11 mouse cellular contexts compared by ENCODE assay signal in genomic region chr17:84585104-84585503, GRCm38 (mm10). TPM values are rescaled to one million over a fixed set of nuclear protein-coding genes. Genes with fewer than 3 reads are reported as not detected.
DNase-seq lines count a peak whose midpoint lies in the region; ATAC-seq and TF ChIP-seq lines count a peak whose summit lies in the region.
"Had no signal": no experiment of that assay in that cellular context is flagged by ENCODE, and none has a peak within 500 bp of the region (broad histone marks: within the 10 kb centered on the region; RNA-seq: fewer than 3 reads in every experiment).

No protein-coding gene starts in this region.

- intact Hi-C loops in left cerebral cortex, postnatal 36 days (cut with DNase I) = no loop called here

- peak; percentile 49 for DNase-seq in intestine, embryonic 14.5 days (ENCODE audit: low spot score)
- DNase-seq in NIH3T3 (ENCODE audit: low read depth) = peak; percentile 84
- DNase-seq in gastrocnemius, postnatal 25 days = peak; percentile 64
- DNase-seq in left cerebral cortex, postnatal 36 days (ENCODE audit: low spot score in 2 of 2) = peak; percentile 66 to 77
- DNase-seq in spleen, postnatal 36 days (ENCODE audit: low spot score in 2 of 2) = no peak
- no peak for DNase-seq in lung, adult 2 months
- no peak for DNase-seq in midbrain, embryonic 10.5 days (ENCODE audit: low spot score)

- H3K27me3 ChIP-seq in intestine, embryonic 14.5 days (replicated peaks; ENCODE audit: control insufficient read depth, insufficient read depth, low read length) = no peaks in the 10 kb centered on the region
- H3K27me3 ChIP-seq in intestine, embryonic 15.5 days (replicated peaks) = no peaks in the 10 kb centered on the region
- H3K27me3 ChIP-seq in midbrain, embryonic 10.5 days (ENCODE audit: low read depth, poor library complexity, severe bottlenecking) = no peaks in the 10 kb centered on the region
- H3K27me3 ChIP-seq: embryonic facial prominence, embryonic 12.5 days had no signal

- no peak overlapping the region for H3K9ac ChIP-seq in intestine, embryonic 14.5 days (ENCODE audit: low read length)
- H3K9ac ChIP-seq in intestine, embryonic 15.5 days = no peak overlapping the region
- H3K9ac ChIP-seq: embryonic facial prominence, embryonic 12.5 days had no signal

- TF ChIP-seq CTCF in lung, adult 2 months (IDR thresholded peaks at IDR 0.05; ENCODE audit: insufficient read depth, low read length) = no peak

- WGBS in intestine, embryonic 14.5 days = 69% methylated on average over 8 of the region's 8 CpGs
- WGBS in intestine, embryonic 15.5 days = 55% methylated on average over 8 of the region's 8 CpGs
- 74% methylated on average over 8 of the region's 8 CpGs for WGBS in lung, adult 2 months
- WGBS in midbrain, embryonic 10.5 days = 85% methylated on average over 8 of the region's 8 CpGs

- no peak for TF ChIP-seq POLR2A in lung, adult 2 months (IDR thresholded peaks at IDR 0.05; ENCODE audit: borderline replicate concordance, extremely low read depth, low read depth, low read length)

- H3K36me3 ChIP-seq in intestine, embryonic 14.5 days (ENCODE audit: control insufficient read depth, insufficient read depth, low read length) = peaks cover 17% of the 10 kb centered on the region
- H3K36me3 ChIP-seq in intestine, embryonic 15.5 days = 0 out of 2 replicates have a peak, but pooled peaks cover 6% of the 10 kb centered on the region
- peaks cover 8% of the 10 kb centered on the region; the same call in 1 of the 2 replicates for H3K36me3 ChIP-seq in midbrain, embryonic 10.5 days

- no peaks in the 10 kb centered on the region; the same call in 1 of the 2 replicates for H3K4me1 ChIP-seq in intestine, embryonic 14.5 days (replicated peaks; ENCODE audit: control insufficient read depth, insufficient read depth, low read length)
- H3K4me1 ChIP-seq in intestine, embryonic 15.5 days (replicated peaks) = no peaks in the 10 kb centered on the region
- H3K4me1 ChIP-seq in lung, adult 2 months (ENCODE audit: control insufficient read depth, insufficient read depth, low read length) = no peaks in the 10 kb centered on the region
- peaks cover 11% of the 10 kb centered on the region for H3K4me1 ChIP-seq in midbrain, embryonic 10.5 days

- H3K27ac ChIP-seq in intestine, embryonic 14.5 days (ENCODE audit: low read depth) = no peak overlapping the region
- no peak overlapping the region for H3K27ac ChIP-seq in intestine, embryonic 15.5 days
- no peak overlapping the region for H3K27ac ChIP-seq in midbrain, embryonic 10.5 days (replicated peaks)
- H3K27ac ChIP-seq: embryonic facial prominence, embryonic 12.5 days had no signal

- H3K4me3 ChIP-seq in intestine, embryonic 14.5 days (ENCODE audit: low read depth, low read length) = no peak overlapping the region
- no peak overlapping the region for H3K4me3 ChIP-seq in intestine, embryonic 15.5 days (replicated peaks)
- H3K4me3 ChIP-seq in lung, adult 2 months (replicated peaks; ENCODE audit: extremely low read depth, low read depth, low read length) = no peak overlapping the region
- H3K4me3 ChIP-seq in midbrain, embryonic 10.5 days = no peak overlapping the region
- H3K4me3 ChIP-seq: embryonic facial prominence, embryonic 12.5 days had no signal

- ATAC-seq in intestine, embryonic 14.5 days (replicated peaks; ENCODE audit: low FRiP score, low TSS enrichment, low read depth) = no peak
- ATAC-seq in intestine, embryonic 15.5 days = no peak
- ATAC-seq: inflammation-experienced regulatory T-cells, adult 6 months; lung, postnatal 0 days had no signal

- no peaks in the 10 kb centered on the region for H3K9me3 ChIP-seq in intestine, embryonic 14.5 days (ENCODE audit: control insufficient read depth, low read length)
- no peaks in the 10 kb centered on the region for H3K9me3 ChIP-seq in intestine, embryonic 15.5 days
- H3K9me3 ChIP-seq in midbrain, embryonic 10.5 days (replicated peaks) = no peaks in the 10 kb centered on the region
- H3K9me3 ChIP-seq: embryonic facial prominence, embryonic 12.5 days had no signal

- H3K4me2 ChIP-seq in intestine, embryonic 14.5 days (ENCODE audit: low read length) = no peak overlapping the region
- H3K4me2 ChIP-seq in intestine, embryonic 15.5 days (replicated peaks) = no peak overlapping the region
- H3K4me2 ChIP-seq: embryonic facial prominence, embryonic 12.5 days had no signal

RNA-seq across cellular contexts. Expression of gene Dync2li1, which starts 41.2 kb away (rescaled TPM):
- 29.6 and 31.1 TPM in 2 replicates for polyA plus RNA-seq in intestine, embryonic 14.5 days (2014; fragmentation: Nextera tagmentation; extraction: Ambion mirVana)
- polyA plus RNA-seq in intestine, embryonic 15.5 days (2015; fragmentation: Nextera tagmentation; extraction: Ambion mirVana) = 21.9 and 24.7 TPM in 2 replicates
- total RNA-seq in gastrocnemius, postnatal 25 days (2021) = 1 to 10 TPM; 3.1 to 3.6 TPM
- total RNA-seq in left cerebral cortex, postnatal 36 days (2021) = 10 to 100 TPM; 19.8 to 22.3 TPM
- polyA plus RNA-seq in lung, adult 2 months (2012; rRNA removed) = 5.5 and 11.4 TPM in 2 replicates
- polyA plus RNA-seq in midbrain, embryonic 10.5 days (2016; fragmentation: Nextera tagmentation; extraction: Ambion mirVana) = 30.9 and 32.7 TPM in 2 replicates

Comparison
In these comparisons a context has a peak if more than half of its experiments do, and no peak if none do; other contexts are left out.
1. DNase-seq: peak in intestine, embryonic 14.5 days (single experiment), NIH3T3 (single experiment), gastrocnemius, postnatal 25 days (single experiment) and left cerebral cortex, postnatal 36 days (2 of 2); none in spleen, postnatal 36 days (0 of 2), lung, adult 2 months (single experiment) and midbrain, embryonic 10.5 days (single experiment).